Mouse (Mus musculus): ENCODE data around the gene Slc35e4.

- no peak for TF ChIP-seq CEBPB (IDR thresholded peaks at IDR 0.05; ENCODE audit: insufficient read depth, poor library complexity, severe bottlenecking)
- TF ChIP-seq USF1 (IDR thresholded peaks at IDR 0.05; ENCODE audit: low read depth): peak; percentile 77
- peak; percentile 45 for TF ChIP-seq POLR2A (IDR thresholded peaks at IDR 0.05; ENCODE audit: insufficient read length, low read depth)
- TF ChIP-seq MAX (IDR thresholded peaks at IDR 0.05; ENCODE audit: low read depth): no peak
- TF ChIP-seq SRF (IDR thresholded peaks at IDR 0.05; ENCODE audit: control insufficient read depth, insufficient read length, low read depth): no peak
- TF ChIP-seq E2F4 (IDR thresholded peaks at IDR 0.05; ENCODE audit: insufficient read depth): no peak
- no peak for TF ChIP-seq MYOD1 (IDR thresholded peaks at IDR 0.05; ENCODE audit: control insufficient read depth in 1 of 3, insufficient read length in 2 of 3, low read depth in 2 of 3)
- no peak for TF ChIP-seq TCF3 (IDR thresholded peaks at IDR 0.05; ENCODE audit: insufficient read length, low read depth)
- TF ChIP-seq REST (IDR thresholded peaks at IDR 0.05; ENCODE audit: insufficient read depth, insufficient read length): no peak
- peak in 1 of 3 experiments; percentile 44 for TF ChIP-seq MYOG (IDR thresholded peaks at IDR 0.05; ENCODE audit: control insufficient read depth in 1 of 3, insufficient read depth in 1 of 3, insufficient read length in 2 of 3, low read depth in 2 of 3)
- TF ChIP-seq POLR2AphosphoS2 (IDR thresholded peaks at IDR 0.05; ENCODE audit: insufficient read length, low read depth): peak; percentile 30
- TF ChIP-seq TCF12 (IDR thresholded peaks at IDR 0.05; ENCODE audit: insufficient read depth, poor library complexity, severe bottlenecking): no peak
These were observed 3.8 kb downstream of the Slc35e4 start for GRCm38 (mm10) chr11:3910513-3911310.

Measured in myocyte (in vitro differentiated cells).